Mouse (Mus musculus): Measurements from ENCODE around the gene Cd70.
"Not testable (repeated sequence)": the region's sequence is repeated elsewhere in the genome, so short reads cannot be mapped to it uniquely, and the experiment has no call there.

Cd70 gene

GRCm38 (mm10) chr17:57138676-57139075 is 10.9 kb downstream of the Cd70 start:
- in situ Hi-C loops (cut with MboI; ENCODE audit: unreplicated experiment in 2 of 2), result no loop called here

- in situ Hi-C loops (cut with MboI; ENCODE audit: unreplicated experiment in 2 of 2), result no loop called here
Measured at GRCm38 (mm10) chr17:57135635-57136034, 13.9 kb downstream of the Cd70 start.

- in situ Hi-C loops (cut with MboI; ENCODE audit: unreplicated experiment in 2 of 2), result no loop called here
Measured at GRCm38 (mm10) chr17:57134693-57135092, 14.9 kb downstream of the Cd70 start.

GRCm38 (mm10) chr17:57134021-57134420 is 15.6 kb downstream of the Cd70 start:
- in situ Hi-C loops (cut with MboI; ENCODE audit: unreplicated experiment in 2 of 2), result not testable (repeated sequence)

GRCm38 (mm10) chr17:57131793-57132192 is 17.8 kb downstream of the Cd70 start:
- in situ Hi-C loops (cut with MboI; ENCODE audit: unreplicated experiment in 2 of 2), result no loop called here

GRCm38 (mm10) chr17:57125853-57126622 is 23.5 kb downstream of the Cd70 start:
- in situ Hi-C loops (cut with MboI; ENCODE audit: unreplicated experiment in 2 of 2), result no loop called here

- in situ Hi-C loops (cut with MboI; ENCODE audit: unreplicated experiment in 2 of 2), result no loop called here
Measured at GRCm38 (mm10) chr17:57124792-57125191, 24.8 kb downstream of the Cd70 start.

- in situ Hi-C loops (cut with MboI; ENCODE audit: unreplicated experiment in 2 of 2), result no loop called here
Measured at GRCm38 (mm10) chr17:57123192-57124118, 26.1 kb downstream of the Cd70 start.

GRCm38 (mm10) chr17:57121856-57122255 is 27.7 kb downstream of the Cd70 start:
- in situ Hi-C loops (cut with MboI; ENCODE audit: unreplicated experiment in 2 of 2), result no loop called here

GRCm38 (mm10) chr17:57118524-57119349 is 30.8 kb downstream of the Cd70 start:
- in situ Hi-C loops (cut with MboI; ENCODE audit: unreplicated experiment in 2 of 2), result no loop called here

GRCm38 (mm10) chr17:57116801-57117200 is 32.8 kb downstream of the Cd70 start:
- in situ Hi-C loops (cut with MboI; ENCODE audit: unreplicated experiment in 2 of 2), result no loop called here

- in situ Hi-C loops (cut with MboI; ENCODE audit: unreplicated experiment in 2 of 2), result no loop called here
Measured at GRCm38 (mm10) chr17:57112768-57113474, 36.7 kb downstream of the Cd70 start.

- in situ Hi-C loops (cut with MboI; ENCODE audit: unreplicated experiment in 2 of 2), result no loop called here
Measured at GRCm38 (mm10) chr17:57110005-57110404, 39.6 kb downstream of the Cd70 start.

GRCm38 (mm10) chr17:57108666-57109171 is 40.9 kb downstream of the Cd70 start:
- in situ Hi-C loops (cut with MboI; ENCODE audit: unreplicated experiment in 2 of 2), result no loop called here

GRCm38 (mm10) chr17:57108040-57108665 is 41.4 kb downstream of the Cd70 start:
- in situ Hi-C loops (cut with MboI; ENCODE audit: unreplicated experiment in 2 of 2), result no loop called here

- in situ Hi-C loops (cut with MboI; ENCODE audit: unreplicated experiment in 2 of 2), result no loop called here
Measured at GRCm38 (mm10) chr17:57107064-57107463, 42.5 kb downstream of the Cd70 start.

- in situ Hi-C loops (cut with MboI; ENCODE audit: unreplicated experiment in 2 of 2), result no loop called here
Measured at GRCm38 (mm10) chr17:57106035-57106368, 43.6 kb downstream of the Cd70 start.

GRCm38 (mm10) chr17:57105181-57106034 is 44.2 kb downstream of the Cd70 start, which contains the start of gene Tnfsf9:
Tnfsf9 (plus strand) TSS chr17:57105325.
- in situ Hi-C loops (cut with MboI; ENCODE audit: unreplicated experiment in 2 of 2), result no loop called here

- in situ Hi-C loops (cut with MboI; ENCODE audit: unreplicated experiment in 2 of 2), result no loop called here
Measured at GRCm38 (mm10) chr17:57104496-57104895, 45.1 kb downstream of the Cd70 start.
